Mouse (Mus musculus): ENCODE results near the gene Dpf3.

- TF ChIP-seq GATA1 (IDR thresholded peaks at IDR 0.05; ENCODE audit: low read length) (no peak), TAL1 (IDR thresholded peaks at IDR 0.05; ENCODE audit: low read length) (no peak)
These were observed 45.5 kb upstream of the Dpf3 start for GRCm38 (mm10) chr12:83532966-83533365.

Measured in erythroblast, embryonic 14.5 days (primary cell).